Mouse (Mus musculus) C2C12 (cell line): ENCODE measurements around the gene Cdk2ap2. TPM values are rescaled to one million over a fixed set of nuclear protein-coding genes. Genes with fewer than 3 reads are reported as not detected.

Source experiments
- H3K27me3 ChIP-seq: one replicate; pipeline ENCODE4 v1.6.1; 2011; ENCODE audit not compliant: control insufficient read depth, insufficient read depth, insufficient read length
- H3K36me3 ChIP-seq: one replicate; pipeline ENCODE4 v1.6.1; 2011; ENCODE audit not compliant: control insufficient read depth, insufficient read depth
- H3K4me3 ChIP-seq: one replicate; pipeline ENCODE4 v1.5.1; 2011; ENCODE audit warnings: mild to moderate bottlenecking, control low read depth; ENCODE audit not compliant: poor library complexity, insufficient read depth, severe bottlenecking
- H3K79me2 ChIP-seq: one replicate; pipeline ENCODE4 v1.6.1; 2011; ENCODE audit not compliant: control insufficient read depth, insufficient read depth
- H3K79me3 ChIP-seq: one replicate; pipeline ENCODE4 v1.6.1; 2011; ENCODE audit warnings: low read depth, control low read depth
- H3ac ChIP-seq: one replicate; pipeline ENCODE3; 2011; ENCODE audit warnings: low read depth; ENCODE audit not compliant: control insufficient read depth, insufficient read length
- CEBPB ChIP-seq: IDR thresholded peaks from one replicate; pipeline ENCODE4 v1.6.1; 2011; ENCODE audit warnings: low read depth, mild to moderate bottlenecking, control low read depth, moderate library complexity
- CTCF ChIP-seq: IDR thresholded peaks from one replicate; pipeline ENCODE4 v1.5.1; 2011; ENCODE audit not compliant: control insufficient read depth, insufficient read depth, insufficient read length
- FOSL1 ChIP-seq: IDR thresholded peaks from one replicate; pipeline ENCODE4 v1.8.0; 2011; ENCODE audit warnings: mild to moderate bottlenecking, low read length; ENCODE audit not compliant: poor library complexity, insufficient read depth, severe bottlenecking
- MAX ChIP-seq: IDR thresholded peaks from one replicate; pipeline ENCODE4 v1.6.1; 2011; ENCODE audit warnings: mild to moderate bottlenecking, control low read depth
- MYOD1 ChIP-seq: IDR thresholded peaks from one replicate; pipeline ENCODE4 v1.6.1; 2011; ENCODE audit warnings: low read depth; ENCODE audit not compliant: control insufficient read depth, insufficient read length
- MYOG ChIP-seq: IDR thresholded peaks from one replicate; pipeline ENCODE4 v1.6.1; 2011; ENCODE audit not compliant: control insufficient read depth, insufficient read length; ENCODE audit errors: extremely low read depth
- USF1 ChIP-seq: IDR thresholded peaks from one replicate; pipeline ENCODE4 v1.6.1; 2011; ENCODE audit warnings: low read depth, mild to moderate bottlenecking, control low read depth, moderate library complexity
- polyA plus RNA-seq: library from polyadenylated mRNA; unstranded; fragments of >200 nt; fragmentation: generic; extraction: Trizol; gene quantifications from one replicate; pipeline ENCODE4 v1.2.1, GENCODE M21; 2012; ENCODE audit warnings: missing spikeins

The Cdk2ap2 gene
- polyA plus RNA-seq, 1 experiment, result 134 TPM

GRCm38 (mm10) chr19:4071406-4071805, 25.6 kb upstream of the Cdk2ap2 start:
- Histone ChIP-seq H3ac (no peak overlapping the region), H3K79me2 (no peaks in the 10 kb centered on the region), H3K4me3 (no peak overlapping the region), H3K79me3 (no peaks in the 10 kb centered on the region), H3K27me3 (no peaks in the 10 kb centered on the region), H3K36me3 (no peaks in the 10 kb centered on the region)
- TF ChIP-seq CTCF (no peak), MAX (no peak), USF1 (no peak), MYOD1 (no peak), FOSL1 (no peak), MYOG (no peak), CEBPB (no peak)

DNA sequence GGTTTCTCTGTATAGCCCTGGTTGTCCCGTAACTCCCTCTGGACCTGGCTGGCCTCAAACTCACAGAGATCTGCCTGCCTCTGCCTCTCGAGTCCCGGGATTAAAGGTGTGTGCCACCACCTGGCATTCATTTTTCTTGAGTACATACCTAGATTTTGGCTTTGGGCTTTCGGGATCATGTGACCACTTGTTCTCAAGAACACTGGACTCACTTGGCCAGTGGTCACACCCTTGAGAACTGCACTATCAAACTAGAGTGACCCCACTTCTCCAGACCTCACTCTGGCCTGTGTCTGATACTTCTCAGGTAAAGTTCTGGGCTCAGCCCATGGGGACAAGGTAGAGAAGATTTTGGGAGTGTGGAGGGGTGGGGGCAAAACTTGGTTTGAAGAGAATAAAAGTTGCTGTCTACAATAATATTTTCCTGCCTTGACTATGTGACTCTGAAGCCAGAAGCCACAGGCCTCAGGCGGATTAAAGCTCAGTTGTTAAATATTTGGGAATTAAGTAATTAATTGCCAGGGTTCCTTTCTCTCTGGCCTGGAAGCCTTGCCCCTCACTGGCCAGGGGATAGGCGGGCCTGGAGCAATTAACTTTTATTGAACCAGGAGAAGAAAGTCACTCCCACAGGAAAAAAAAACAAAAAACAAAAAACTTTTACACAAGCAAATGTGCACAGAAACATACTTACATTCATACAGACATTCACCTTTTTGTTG, 24.1 kb upstream of the Cdk2ap2 start:
- Histone ChIP-seq H3K79me3 (no peaks in the 10 kb centered on the region), H3K27me3 (no peaks in the 10 kb centered on the region)

DNA sequence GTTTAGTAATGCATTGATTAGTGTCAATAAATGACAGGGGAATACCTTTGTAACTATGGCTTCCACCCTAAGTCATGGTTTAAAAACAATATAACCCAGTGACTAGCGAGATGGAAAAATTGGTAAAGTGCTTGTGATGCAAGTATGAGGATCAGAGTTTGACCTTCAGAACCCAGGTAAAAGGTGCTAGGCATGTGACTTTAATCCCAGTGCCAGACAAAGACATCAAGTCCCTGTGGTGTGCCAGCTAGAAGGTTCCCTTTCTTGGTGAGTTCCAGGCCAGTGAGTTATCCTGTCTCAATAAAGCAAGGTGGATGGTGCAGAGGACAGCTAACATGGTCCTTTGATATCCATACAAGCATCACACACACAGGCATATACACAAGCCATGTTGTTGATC, 21.5 kb upstream of the Cdk2ap2 start:
- H3ac ChIP-seq, result no peak overlapping the region
- H3K79me3 ChIP-seq, result no peaks in the 10 kb centered on the region
- no peaks in the 10 kb centered on the region for H3K79me2 ChIP-seq
- H3K27me3 ChIP-seq, result no peaks in the 10 kb centered on the region
- no peaks in the 10 kb centered on the region for H3K36me3 ChIP-seq
- H3K4me3 ChIP-seq, result no peak overlapping the region
- TF ChIP-seq CEBPB (no peak), CTCF (no peak), MYOD1 (no peak), MAX (no peak)

More for the DNA sequence above, 24.1 kb upstream of the Cdk2ap2 start:
- Histone ChIP-seq H3K36me3 (no peaks in the 10 kb centered on the region), H3K4me3 (no peak overlapping the region), H3ac (no peak overlapping the region), H3K79me2 (no peaks in the 10 kb centered on the region)
- no peak for TF ChIP-seq USF1
- TF ChIP-seq CTCF, result no peak
- no peak for TF ChIP-seq MYOG
- no peak for TF ChIP-seq CEBPB
- no peak for TF ChIP-seq MAX
- TF ChIP-seq MYOD1, result no peak
- no peak for TF ChIP-seq FOSL1

DNA sequence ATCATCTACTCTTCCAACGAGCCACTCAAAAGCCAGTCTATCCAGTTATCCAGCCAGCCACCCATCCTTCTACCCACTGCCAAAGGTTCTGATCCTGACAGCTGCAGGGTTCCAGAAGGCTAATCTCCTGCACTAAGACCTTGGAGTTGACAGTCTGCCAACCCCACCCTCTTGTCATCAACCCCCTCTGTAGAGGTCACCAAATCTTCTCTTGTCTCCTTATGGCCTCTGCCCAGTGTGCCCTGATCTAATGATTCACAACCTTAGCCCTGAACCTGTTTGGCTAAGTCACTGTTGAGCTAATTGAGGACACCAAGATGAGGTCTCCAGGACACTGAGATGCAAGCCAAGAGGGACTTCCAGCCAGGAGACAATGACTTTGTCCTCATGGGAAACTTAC, 17.4 kb upstream of the Cdk2ap2 start:
- no peak overlapping the region for H3ac ChIP-seq

DNA sequence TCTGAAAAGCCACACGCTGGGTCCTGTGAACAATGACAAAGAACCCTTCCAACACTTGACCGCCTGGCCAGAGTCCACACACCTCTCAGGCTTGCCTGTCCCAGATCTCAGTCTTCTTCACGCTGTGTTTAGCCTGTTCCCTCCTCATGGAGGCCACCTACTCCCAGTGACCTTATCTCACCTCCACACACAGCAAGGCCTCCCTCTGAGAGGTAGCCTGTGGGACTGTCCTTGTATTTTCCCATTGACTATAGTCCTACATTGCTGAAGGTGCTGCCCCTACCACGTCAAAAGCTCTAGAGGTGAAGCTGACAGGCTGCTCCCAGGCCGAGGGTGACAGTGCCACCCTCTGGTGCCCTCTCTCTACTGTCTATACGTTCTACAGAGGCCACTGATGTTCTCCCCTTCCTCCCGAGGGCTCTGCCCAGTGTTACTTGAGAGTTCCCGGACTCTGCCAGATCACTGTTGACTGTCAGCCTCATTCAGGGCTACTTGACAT, 16.4 kb upstream of the Cdk2ap2 start:
- Histone ChIP-seq H3K79me2 (no peaks in the 10 kb centered on the region), H3ac (no peak overlapping the region), H3K79me3 (no peaks in the 10 kb centered on the region), H3K36me3 (no peaks in the 10 kb centered on the region), H3K4me3 (no peak overlapping the region), H3K27me3 (no peaks in the 10 kb centered on the region)
- TF ChIP-seq USF1 (no peak), FOSL1 (no peak), MYOD1 (no peak)

More for the DNA sequence above, 17.4 kb upstream of the Cdk2ap2 start:
- no peaks in the 10 kb centered on the region for H3K27me3 ChIP-seq
- no peak overlapping the region for H3K4me3 ChIP-seq
- no peak for TF ChIP-seq MYOG
- H3K79me3 ChIP-seq, result no peaks in the 10 kb centered on the region
- H3K36me3 ChIP-seq, result no peaks in the 10 kb centered on the region
- H3K79me2 ChIP-seq, result no peaks in the 10 kb centered on the region

DNA sequence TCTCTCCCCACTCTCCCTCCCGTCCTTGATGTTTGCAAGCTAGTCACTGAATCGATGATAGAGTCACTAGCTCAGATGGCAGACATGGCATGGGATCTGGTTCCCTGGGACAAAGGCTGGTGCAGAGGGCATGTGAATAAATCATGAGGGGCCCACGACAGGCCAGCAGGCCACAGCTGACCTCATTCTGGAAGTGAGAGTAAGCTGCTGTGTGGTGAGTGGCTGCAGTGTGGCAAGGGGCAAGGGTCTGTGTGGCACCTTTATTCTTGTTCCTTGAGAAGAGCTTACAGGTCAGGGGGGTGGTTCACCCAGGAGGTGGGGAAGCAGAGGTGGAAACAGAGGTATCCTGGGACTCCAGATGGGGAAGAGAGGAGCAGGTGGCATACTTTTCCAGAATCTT, 15.6 kb upstream of the Cdk2ap2 start, which contains the start of gene Cabp2:
TSS of gene Cabp2 (plus strand) at position 185 of the 400 bp plus-strand sequence.
- no peak within 1 kb of the TSS for H3K4me3 ChIP-seq
- no peaks in the 10 kb centered on the region for H3K36me3 ChIP-seq
- no peaks in the 10 kb centered on the region for H3K79me3 ChIP-seq
- no peak within 1 kb of the TSS for H3ac ChIP-seq
- no peak for TF ChIP-seq FOSL1
- no peak for TF ChIP-seq MYOG
- TF ChIP-seq MAX, result no peak
- TF ChIP-seq CEBPB, result no peak
- no peak for TF ChIP-seq MYOD1
- no peak for TF ChIP-seq USF1
- no peak for TF ChIP-seq CTCF
- H3K79me2 ChIP-seq, result no peaks in the 10 kb centered on the region
- H3K27me3 ChIP-seq, result no peaks in the 10 kb centered on the region
